Mouse (Mus musculus) midbrain, embryonic 12.5 days (tissue): ENCODE measurements at regions not wholly inside any gene's neighbourhood (a gene's known extent, or its start where the extent isn't known, plus 50 kb on each side); places are given as distances from the start of the nearest gene placed in this dataset.

Experiments used
- ATAC-seq: fragments of 200-750 bp; cut with Nextera tagmentation; 2 replicates; pipeline ENCODE4 v1.8.0; 2017; ENCODE audit warnings: low read depth, moderate TSS enrichment, moderate library complexity; ENCODE audit not compliant: low FRiP score
- H3K27ac ChIP-seq: fragments of 300-500 bp; sonication (generic); replicated peaks from 2 replicates; pipeline ENCODE4 v1.5.1; 2016; ENCODE audit warnings: mild to moderate bottlenecking
- H3K27me3 ChIP-seq: fragments of 300-500 bp; sonication (generic); 2 replicates; pipeline ENCODE4 v1.6.1; 2016; ENCODE audit warnings: mild to moderate bottlenecking
- H3K36me3 ChIP-seq: fragments of 300-500 bp; sonication (generic); 2 replicates; pipeline ENCODE4 v1.6.1; 2016
- H3K4me1 ChIP-seq: fragments of 300-500 bp; sonication (generic); 2 replicates; pipeline ENCODE4 v1.6.1; 2016
- H3K4me2 ChIP-seq: fragments of 300-500 bp; sonication (generic); replicated peaks from 2 replicates; pipeline ENCODE4 v1.6.1; 2016; ENCODE audit warnings: mild to moderate bottlenecking, moderate library complexity
- H3K4me3 ChIP-seq: fragments of 300-500 bp; sonication (generic); 2 replicates; pipeline ENCODE4 v1.5.1; 2016; ENCODE audit warnings: mild to moderate bottlenecking
- H3K9ac ChIP-seq: fragments of 300-500 bp; sonication (generic); replicated peaks from 2 replicates; pipeline ENCODE4 v1.6.1; 2016; ENCODE audit warnings: mild to moderate bottlenecking, moderate library complexity
- H3K9me3 ChIP-seq: fragments of 300-500 bp; sonication (generic); 2 replicates; pipeline ENCODE4 v1.6.1; 2016; ENCODE audit warnings: mild to moderate bottlenecking
- WGBS: fragments of 180-500 bp; shearing (Covaris S2); methylation state at CpG from one replicate; pipeline ENCODE4 v1.1.7; 2016; 5-methylcytosine and 5-hydroxymethylcytosine counted together

DNA sequence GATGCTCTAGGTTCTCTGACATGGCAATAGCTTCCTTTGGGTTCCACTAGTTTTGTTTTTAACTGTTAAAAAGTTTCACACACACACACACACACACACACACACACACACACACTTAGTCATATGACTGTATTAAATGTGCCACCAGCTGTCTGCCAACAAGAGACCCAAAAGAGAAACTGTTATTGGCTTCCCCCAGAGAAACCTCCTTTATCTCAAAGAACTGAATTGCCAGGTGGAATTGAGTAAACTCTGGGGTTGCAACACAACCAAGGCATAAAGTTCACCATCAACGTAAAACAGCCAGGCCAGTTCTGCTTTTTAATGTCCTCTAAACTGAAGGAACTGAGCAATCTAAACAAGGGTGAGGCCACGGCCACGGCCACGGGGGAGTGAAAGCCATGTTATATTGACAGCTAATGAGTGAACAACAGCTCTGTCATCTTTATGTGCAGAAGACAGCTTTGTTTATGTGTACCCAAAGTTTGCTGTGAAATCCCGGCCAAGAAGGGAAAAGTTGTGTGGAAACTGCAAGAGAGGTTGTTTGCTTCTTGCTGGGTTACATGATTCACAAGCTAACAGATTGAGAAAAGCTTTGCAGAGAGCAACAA is 69.3 kb downstream of the Btg1 start:
- no peak for ATAC-seq
- no peaks in the 10 kb centered on the region for H3K9me3 ChIP-seq

DNA sequence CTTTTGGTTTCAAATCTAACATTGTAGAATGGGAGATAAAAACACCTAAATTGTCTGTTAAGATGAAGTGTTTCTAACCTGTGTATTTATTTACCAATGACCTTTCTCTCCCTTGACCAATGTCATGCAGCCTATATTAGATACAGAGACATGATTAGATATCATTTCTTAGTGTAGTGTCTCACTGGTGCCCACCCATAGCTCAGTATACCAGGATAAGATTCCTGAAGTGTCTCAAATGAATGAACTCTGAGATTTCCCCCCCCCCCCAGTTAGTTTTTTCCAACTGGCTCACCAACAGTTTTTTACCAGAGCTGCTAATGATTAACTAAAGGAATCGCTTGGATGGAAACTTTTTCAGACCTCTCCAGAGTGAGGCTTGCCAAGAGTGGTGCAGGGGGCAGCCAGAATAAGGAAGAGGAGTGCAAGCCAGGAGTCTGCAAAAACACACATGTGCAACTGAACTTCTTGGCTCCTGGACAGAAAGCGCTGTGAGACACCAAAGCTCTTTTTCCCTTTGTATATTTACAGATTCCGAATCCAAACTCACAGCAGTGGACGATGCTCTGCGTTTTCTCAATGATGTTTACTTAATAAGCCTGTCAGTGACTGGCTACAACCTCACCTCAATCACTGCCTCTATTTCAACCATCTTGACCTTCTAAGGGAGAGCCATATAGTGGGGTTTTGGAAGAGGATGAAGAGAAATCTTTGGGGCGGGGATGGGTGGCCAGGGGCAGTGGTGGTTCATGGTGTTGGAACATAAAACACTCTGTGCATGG is 70.0 kb downstream of the Btg1 start:
- Histone ChIP-seq H3K4me1 (no peaks in the 10 kb centered on the region), H3K36me3 (no peaks in the 10 kb centered on the region), H3K4me3 (no peak overlapping the region), H3K27ac (no peak overlapping the region), H3K4me2 (no peak overlapping the region), H3K9me3 (no peaks in the 10 kb centered on the region), H3K27me3 (no peaks in the 10 kb centered on the region), H3K9ac (no peak overlapping the region)
- 80% methylated on average over 6 of the region's 6 CpGs for WGBS
- ATAC-seq, result no peak

More for the DNA sequence above, 69.3 kb downstream of the Btg1 start:
- no peaks in the 10 kb centered on the region for H3K4me1 ChIP-seq
- H3K4me3 ChIP-seq, result no peak overlapping the region
- 86% methylated on average over 5 of the region's 5 CpGs for WGBS
- H3K27ac ChIP-seq, result no peak overlapping the region
- no peaks in the 10 kb centered on the region for H3K36me3 ChIP-seq
- H3K9ac ChIP-seq, result no peak overlapping the region
- no peak overlapping the region for H3K4me2 ChIP-seq
- H3K27me3 ChIP-seq, result no peaks in the 10 kb centered on the region

DNA sequence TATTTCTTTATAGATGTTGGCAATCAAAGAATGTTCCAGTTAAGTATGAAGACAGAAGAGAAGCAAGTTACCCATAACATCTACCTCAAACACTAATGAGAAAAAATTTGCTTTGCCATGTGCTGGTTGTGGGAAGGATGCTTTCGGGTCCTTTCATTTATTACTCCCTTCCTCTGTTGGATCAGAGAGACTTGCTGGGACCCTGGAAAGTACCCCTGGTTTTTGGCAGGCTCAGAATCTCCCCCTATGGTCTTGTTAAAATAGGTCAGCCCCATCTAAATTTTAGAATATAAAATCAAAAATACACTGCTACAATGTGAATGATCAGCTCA is 70.6 kb downstream of the Btg1 start:
- no peak overlapping the region for H3K27ac ChIP-seq
- H3K4me1 ChIP-seq, result no peaks in the 10 kb centered on the region
- no peak overlapping the region for H3K4me3 ChIP-seq
- no peak overlapping the region for H3K9ac ChIP-seq
- no peaks in the 10 kb centered on the region for H3K27me3 ChIP-seq
- no peaks in the 10 kb centered on the region for H3K36me3 ChIP-seq
- no peak for ATAC-seq
- H3K4me2 ChIP-seq, result no peak overlapping the region
- WGBS, result 91% methylated on average over 1 of the region's 1 CpGs
- no peaks in the 10 kb centered on the region for H3K9me3 ChIP-seq

GRCm38 (mm10) chr10:96689976-96690867 is 73.4 kb downstream of the Btg1 start:
- H3K27ac ChIP-seq, result no peak overlapping the region
- H3K9me3 ChIP-seq, result no peaks in the 10 kb centered on the region
- no peak overlapping the region for H3K4me3 ChIP-seq
- H3K9ac ChIP-seq, result no peak overlapping the region
- no peak overlapping the region for H3K4me2 ChIP-seq
- H3K36me3 ChIP-seq, result no peaks in the 10 kb centered on the region
- H3K27me3 ChIP-seq, result no peaks in the 10 kb centered on the region
- H3K4me1 ChIP-seq, result no peaks in the 10 kb centered on the region
- ATAC-seq, result no peak
- WGBS, result 83% methylated on average over 11 of the region's 11 CpGs

DNA sequence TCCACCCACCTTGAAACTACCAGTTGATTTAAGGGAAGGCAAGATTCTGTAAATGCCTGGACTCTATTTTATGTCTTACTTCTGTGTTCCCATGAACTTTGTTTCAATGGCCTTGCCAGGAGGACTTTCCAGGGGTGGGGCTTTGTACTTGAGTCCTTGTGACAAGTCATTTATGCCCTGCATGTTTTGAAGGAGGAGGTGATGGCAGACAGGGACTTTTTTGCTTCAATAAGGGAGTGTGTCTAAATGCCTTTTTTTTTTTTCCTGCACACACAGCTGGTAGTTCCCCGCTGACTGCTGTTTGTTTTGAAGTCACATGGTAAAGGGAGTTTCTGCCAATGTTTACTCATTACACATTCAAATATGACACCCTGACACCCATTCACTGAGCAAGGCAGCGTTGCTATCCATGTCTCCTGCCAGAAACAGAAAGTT is 74.1 kb downstream of the Btg1 start:
- Histone ChIP-seq H3K27me3 (no peaks in the 10 kb centered on the region), H3K4me1 (no peaks in the 10 kb centered on the region), H3K4me3 (no peak overlapping the region), H3K4me2 (no peak overlapping the region), H3K36me3 (no peaks in the 10 kb centered on the region), H3K27ac (no peak overlapping the region), H3K9me3 (no peaks in the 10 kb centered on the region), H3K9ac (no peak overlapping the region)
- ATAC-seq, result no peak
- WGBS, result 50% methylated on average over 2 of the region's 2 CpGs

- no peak overlapping the region for H3K27ac ChIP-seq
- H3K4me1 ChIP-seq, result no peaks in the 10 kb centered on the region
- H3K9me3 ChIP-seq, result no peaks in the 10 kb centered on the region
- H3K27me3 ChIP-seq, result no peaks in the 10 kb centered on the region
- no peak for ATAC-seq
- H3K4me3 ChIP-seq, result no peak overlapping the region
- H3K9ac ChIP-seq, result no peak overlapping the region
- H3K36me3 ChIP-seq, result no peaks in the 10 kb centered on the region
- H3K4me2 ChIP-seq, result no peak overlapping the region
- 84% methylated on average over 6 of the region's 6 CpGs for WGBS
Measured at GRCm38 (mm10) chr10:96691319-96691870, 74.6 kb downstream of the Btg1 start.

DNA sequence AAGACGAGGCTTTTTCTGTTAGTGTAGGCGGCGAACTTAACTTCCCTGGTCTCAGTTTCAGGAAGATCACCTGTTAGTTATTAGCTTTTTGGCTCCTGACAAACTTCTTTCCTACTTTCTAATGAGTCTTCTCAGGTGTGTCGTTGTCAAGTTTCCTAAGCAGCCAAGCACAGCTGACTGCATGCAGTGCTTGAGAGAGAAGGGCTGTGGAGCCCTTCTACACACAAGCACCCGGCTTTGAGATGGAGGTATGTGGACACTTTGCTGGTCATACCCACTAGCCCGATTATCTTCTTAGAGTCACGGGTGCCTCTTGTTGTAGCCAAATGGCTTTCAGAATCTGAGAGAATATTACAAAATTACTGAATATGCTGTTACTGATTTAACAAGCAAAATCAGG is 76.0 kb downstream of the Btg1 start:
- H3K9me3 ChIP-seq, result no peaks in the 10 kb centered on the region
- ATAC-seq, result no peak
- H3K36me3 ChIP-seq, result no peaks in the 10 kb centered on the region
- no peaks in the 10 kb centered on the region for H3K27me3 ChIP-seq
- H3K4me2 ChIP-seq, result no peak overlapping the region
- WGBS, result 89% methylated on average over 7 of the region's 7 CpGs
- no peak overlapping the region for H3K27ac ChIP-seq
- H3K9ac ChIP-seq, result no peak overlapping the region
- no peak overlapping the region for H3K4me3 ChIP-seq
- no peaks in the 10 kb centered on the region for H3K4me1 ChIP-seq

- no peaks in the 10 kb centered on the region for H3K4me1 ChIP-seq
- 92% methylated on average over 6 of the region's 6 CpGs for WGBS
- no peaks in the 10 kb centered on the region for H3K27me3 ChIP-seq
- H3K4me3 ChIP-seq, result no peak overlapping the region
- H3K36me3 ChIP-seq, result no peaks in the 10 kb centered on the region
- no peak for ATAC-seq
- no peak overlapping the region for H3K27ac ChIP-seq
- H3K4me2 ChIP-seq, result no peak overlapping the region
- H3K9ac ChIP-seq, result no peak overlapping the region
- no peaks in the 10 kb centered on the region for H3K9me3 ChIP-seq
Measured at GRCm38 (mm10) chr10:96693766-96694165, 77.0 kb downstream of the Btg1 start.

GRCm38 (mm10) chr10:96696571-96696970 is 79.8 kb downstream of the Btg1 start:
- 96% methylated on average over 7 of the region's 7 CpGs for WGBS
- H3K27ac ChIP-seq, result no peak overlapping the region
- no peaks in the 10 kb centered on the region for H3K36me3 ChIP-seq
- no peak overlapping the region for H3K9ac ChIP-seq
- H3K9me3 ChIP-seq, result no peaks in the 10 kb centered on the region
- H3K4me1 ChIP-seq, result no peaks in the 10 kb centered on the region
- H3K27me3 ChIP-seq, result no peaks in the 10 kb centered on the region
- H3K4me2 ChIP-seq, result no peak overlapping the region
- no peak overlapping the region for H3K4me3 ChIP-seq
- no peak for ATAC-seq

GRCm38 (mm10) chr10:96697781-96698180 is 81.0 kb downstream of the Btg1 start:
- WGBS, result 79% methylated on average over 3 of the region's 3 CpGs
- Histone ChIP-seq H3K36me3 (no peaks in the 10 kb centered on the region), H3K4me3 (no peak overlapping the region), H3K27me3 (no peaks in the 10 kb centered on the region), H3K9me3 (no peaks in the 10 kb centered on the region), H3K4me2 (no peak overlapping the region), H3K4me1 (no peaks in the 10 kb centered on the region), H3K9ac (no peak overlapping the region), H3K27ac (no peak overlapping the region)
- ATAC-seq, result no peak

- WGBS, result 92% methylated on average over 4 of the region's 4 CpGs
- Histone ChIP-seq H3K4me1 (no peaks in the 10 kb centered on the region), H3K9ac (no peak overlapping the region), H3K9me3 (no peaks in the 10 kb centered on the region), H3K27me3 (no peaks in the 10 kb centered on the region), H3K4me3 (no peak overlapping the region), H3K4me2 (no peak overlapping the region), H3K36me3 (no peaks in the 10 kb centered on the region), H3K27ac (no peak overlapping the region)
- ATAC-seq, result no peak
Measured at GRCm38 (mm10) chr10:96706656-96707055, 89.8 kb downstream of the Btg1 start.

DNA sequence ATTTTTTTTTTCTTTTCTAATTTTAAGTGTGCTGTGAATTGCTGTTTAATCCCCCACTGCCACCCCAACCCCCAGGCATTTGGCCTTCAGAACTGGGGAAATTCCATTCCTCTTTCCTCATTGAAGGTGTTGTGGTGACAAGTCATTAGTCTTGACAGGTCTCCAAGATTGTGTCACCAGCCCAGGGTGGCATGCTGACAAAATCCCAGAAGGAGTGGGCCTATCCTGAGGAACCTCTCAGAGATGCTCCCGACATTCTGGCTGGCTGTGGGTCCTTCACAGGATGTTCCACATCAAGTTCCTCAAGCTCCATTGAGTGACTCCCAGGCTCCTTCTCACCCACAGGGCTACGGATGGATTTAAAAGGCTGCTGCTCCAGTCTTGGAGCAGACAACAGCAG is 91.7 kb downstream of the Btg1 start:
- no peaks in the 10 kb centered on the region for H3K36me3 ChIP-seq
- no peak overlapping the region for H3K27ac ChIP-seq
- 95% methylated on average over 2 of the region's 2 CpGs for WGBS
- H3K27me3 ChIP-seq, result no peaks in the 10 kb centered on the region
- ATAC-seq, result no peak
- H3K9ac ChIP-seq, result no peak overlapping the region
- no peak overlapping the region for H3K4me3 ChIP-seq
- H3K4me1 ChIP-seq, result no peaks in the 10 kb centered on the region
- no peaks in the 10 kb centered on the region for H3K9me3 ChIP-seq
- no peak overlapping the region for H3K4me2 ChIP-seq
